Mouse (Mus musculus): ENCODE measurements at regions not wholly inside any gene's neighbourhood (a gene's known extent, or its start where the extent isn't known, plus 50 kb on each side); places are given as distances from the start of the nearest gene placed in this dataset.

DNA sequence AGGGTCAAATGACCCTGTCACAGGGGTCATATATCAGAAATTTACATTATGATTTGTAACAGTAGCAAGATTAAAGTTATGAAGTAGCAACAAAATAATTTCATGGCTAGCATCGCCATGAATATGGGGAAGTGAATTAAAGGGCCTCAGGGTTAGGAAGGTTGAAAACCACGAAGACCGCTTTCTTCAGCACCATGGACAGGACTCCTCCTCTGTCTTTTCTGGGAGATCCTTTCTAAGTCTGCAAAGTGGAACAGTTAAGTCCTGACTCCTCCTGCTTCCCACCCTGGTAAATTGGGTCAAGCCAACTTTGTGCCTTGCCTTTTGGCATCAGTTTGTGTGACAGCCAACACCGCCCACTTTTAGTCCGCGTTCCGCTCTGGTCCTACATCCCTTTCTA is 275.7 kb downstream of the Atp23 start:
- WGBS = 52% methylated on average over 7 of the region's 7 CpGs
- Histone ChIP-seq H3K4me1 (ENCODE audit: control insufficient read depth in 2 of 2, insufficient read depth in 2 of 2, low read length in 2 of 2) (no peaks in the 10 kb centered on the region), H3K9ac (ENCODE audit: low read length) (no peak overlapping the region), H3K36me3 (ENCODE audit: control insufficient read depth, insufficient read depth, low read length) (no peaks in the 10 kb centered on the region), H3K9me3 (ENCODE audit: control insufficient read depth, low read length) (no peaks in the 10 kb centered on the region), H3K27ac (replicated peaks in 1 of 2; ENCODE audit: control insufficient read depth in 1 of 2, insufficient read depth in 1 of 2, low read depth in 2 of 2, low read length in 2 of 2) (no peak overlapping the region), H3K27me3 (ENCODE audit: control insufficient read depth, insufficient read depth, low read length) (no peaks in the 10 kb centered on the region), H3K4me2 (ENCODE audit: low read length) (no peak overlapping the region), H3K4me3 (ENCODE audit: control insufficient read depth in 1 of 2, insufficient read depth in 1 of 2, low read depth in 1 of 2, low read length in 2 of 2) (no peak overlapping the region)
- ATAC-seq (ENCODE audit: insufficient number of reproducible peaks, insufficient read depth, low FRiP score, low read depth) = no peak

DNA sequence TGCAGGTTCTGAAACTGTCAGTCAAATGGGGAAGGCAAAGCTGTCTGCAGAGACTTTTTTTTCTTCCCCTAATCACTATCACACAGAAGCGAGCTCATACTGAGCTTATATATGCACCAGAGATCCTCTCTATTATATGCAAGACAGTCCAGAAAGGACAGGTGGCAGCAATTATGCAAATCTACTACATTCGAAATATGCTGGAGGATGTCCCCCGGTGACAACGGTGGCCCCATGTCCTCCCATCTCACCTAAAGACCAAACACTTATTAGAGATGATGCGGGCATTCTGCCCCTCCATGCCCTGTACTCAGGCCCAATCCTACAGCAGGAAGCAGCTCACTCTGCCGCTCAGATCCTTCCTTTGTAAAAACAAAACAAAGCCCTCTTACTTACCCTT is 280.4 kb downstream of the Atp23 start:
- ATAC-seq (ENCODE audit: insufficient number of reproducible peaks, insufficient read depth, low FRiP score, low read depth) = no peak
- no peak overlapping the region for H3K4me2 ChIP-seq (ENCODE audit: low read length)
- H3K36me3 ChIP-seq (ENCODE audit: control insufficient read depth, insufficient read depth, low read length) = no peaks in the 10 kb centered on the region
- WGBS = 74% methylated on average over 6 of the region's 6 CpGs
- H3K4me1 ChIP-seq (ENCODE audit: control insufficient read depth in 2 of 2, insufficient read depth in 2 of 2, low read length in 2 of 2) = no peaks in the 10 kb centered on the region
- H3K9me3 ChIP-seq (ENCODE audit: control insufficient read depth, low read length) = no peaks in the 10 kb centered on the region
- no peak overlapping the region for H3K9ac ChIP-seq (ENCODE audit: low read length)
- H3K27me3 ChIP-seq (ENCODE audit: control insufficient read depth, insufficient read depth, low read length) = no peaks in the 10 kb centered on the region
- H3K4me3 ChIP-seq (ENCODE audit: control insufficient read depth in 1 of 2, insufficient read depth in 1 of 2, low read depth in 1 of 2, low read length in 2 of 2) = no peak overlapping the region
- H3K27ac ChIP-seq (replicated peaks in 1 of 2; ENCODE audit: control insufficient read depth in 1 of 2, insufficient read depth in 1 of 2, low read depth in 2 of 2, low read length in 2 of 2) = no peak overlapping the region

DNA sequence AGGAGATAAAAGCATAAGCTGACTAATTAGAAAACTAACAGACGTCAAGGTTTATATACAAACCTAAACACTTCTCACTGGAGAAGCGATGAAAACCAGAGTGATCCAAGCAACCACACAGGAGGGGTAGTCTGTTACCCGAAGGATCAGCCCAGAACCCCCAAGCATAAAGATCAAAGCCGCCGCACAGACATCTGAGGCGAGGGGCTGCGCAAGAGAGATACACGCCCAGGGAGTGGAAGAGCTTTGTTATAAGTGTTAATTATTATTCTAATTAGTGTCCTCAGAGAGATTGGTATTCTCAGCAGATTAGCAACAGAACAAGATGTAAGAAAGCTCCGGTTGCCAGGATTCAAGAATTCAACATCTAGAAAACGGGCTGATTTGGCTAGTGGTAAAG is 281.2 kb downstream of the Atp23 start:
- no peak for ATAC-seq (ENCODE audit: insufficient number of reproducible peaks, insufficient read depth, low FRiP score, low read depth)
- no peak overlapping the region for H3K27ac ChIP-seq (replicated peaks in 1 of 2; ENCODE audit: control insufficient read depth in 1 of 2, insufficient read depth in 1 of 2, low read depth in 2 of 2, low read length in 2 of 2)
- no peaks in the 10 kb centered on the region for H3K9me3 ChIP-seq (ENCODE audit: control insufficient read depth, low read length)
- H3K9ac ChIP-seq (ENCODE audit: low read length) = no peak overlapping the region
- no peak overlapping the region for H3K4me3 ChIP-seq (ENCODE audit: control insufficient read depth in 1 of 2, insufficient read depth in 1 of 2, low read depth in 1 of 2, low read length in 2 of 2)
- WGBS = 39% methylated on average over 10 of the region's 10 CpGs
- H3K36me3 ChIP-seq (ENCODE audit: control insufficient read depth, insufficient read depth, low read length) = no peaks in the 10 kb centered on the region
- H3K4me2 ChIP-seq (ENCODE audit: low read length) = no peak overlapping the region
- no peaks in the 10 kb centered on the region for H3K4me1 ChIP-seq (ENCODE audit: control insufficient read depth in 2 of 2, insufficient read depth in 2 of 2, low read length in 2 of 2)
- H3K27me3 ChIP-seq (ENCODE audit: control insufficient read depth, insufficient read depth, low read length) = no peaks in the 10 kb centered on the region

DNA sequence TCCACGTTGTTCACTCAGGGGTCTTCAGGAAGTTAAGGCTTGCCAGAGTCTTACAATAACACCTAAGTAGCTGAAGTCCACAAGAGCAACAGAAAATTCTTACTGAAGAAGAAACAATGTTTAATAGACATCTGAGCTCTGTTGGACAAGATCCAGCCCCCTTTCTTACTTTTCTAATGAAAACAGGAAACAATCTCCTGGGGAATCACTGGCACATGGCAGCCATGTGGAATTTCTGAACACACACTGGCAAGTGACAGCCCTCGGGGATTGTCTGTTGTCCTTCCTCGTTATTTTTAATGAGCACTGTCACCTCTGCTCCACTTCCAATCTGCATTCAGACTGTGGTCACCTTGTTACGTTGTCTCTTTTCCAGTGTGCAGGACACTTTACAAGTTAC is 288.9 kb downstream of the Atp23 start:
- H3K4me1 ChIP-seq (ENCODE audit: control insufficient read depth in 2 of 2, insufficient read depth in 2 of 2, low read length in 2 of 2) = no peaks in the 10 kb centered on the region
- no peaks in the 10 kb centered on the region for H3K36me3 ChIP-seq (ENCODE audit: control insufficient read depth, insufficient read depth, low read length)
- 67% methylated on average over 4 of the region's 4 CpGs for WGBS
- ATAC-seq (ENCODE audit: insufficient number of reproducible peaks, insufficient read depth, low FRiP score, low read depth) = no peak
- H3K27ac ChIP-seq (replicated peaks in 1 of 2; ENCODE audit: control insufficient read depth in 1 of 2, insufficient read depth in 1 of 2, low read depth in 2 of 2, low read length in 2 of 2) = no peak overlapping the region
- no peak overlapping the region for H3K9ac ChIP-seq (ENCODE audit: low read length)
- peaks cover 7% of the 10 kb centered on the region; the same call in 1 of the 2 replicates for H3K9me3 ChIP-seq (ENCODE audit: control insufficient read depth, low read length)
- H3K4me3 ChIP-seq (ENCODE audit: control insufficient read depth in 1 of 2, insufficient read depth in 1 of 2, low read depth in 1 of 2, low read length in 2 of 2) = no peak overlapping the region
- no peak overlapping the region for H3K4me2 ChIP-seq (ENCODE audit: low read length)
- H3K27me3 ChIP-seq (ENCODE audit: control insufficient read depth, insufficient read depth, low read length) = no peaks in the 10 kb centered on the region

DNA sequence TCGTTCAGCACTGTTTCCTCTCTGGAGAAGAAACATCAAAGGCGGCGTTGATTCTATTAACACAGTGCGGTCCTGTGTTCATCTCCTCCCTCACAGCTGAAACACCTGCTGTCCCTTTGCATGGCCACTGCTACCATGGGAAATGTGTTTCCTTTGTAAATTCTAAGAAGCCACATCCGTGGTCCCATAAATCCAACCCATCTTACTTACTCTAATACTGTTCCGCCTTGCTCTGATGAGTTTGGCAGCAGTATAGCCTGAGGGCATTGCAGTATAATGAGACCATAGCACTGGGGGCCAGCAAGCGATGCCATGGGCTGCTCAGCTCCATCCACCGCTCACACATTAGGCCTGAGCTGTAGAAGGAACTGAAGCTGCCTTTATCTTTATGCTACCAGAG is 290.6 kb downstream of the Atp23 start:
- no peaks in the 10 kb centered on the region for H3K36me3 ChIP-seq (ENCODE audit: control insufficient read depth, insufficient read depth, low read length)
- no peak overlapping the region for H3K27ac ChIP-seq (replicated peaks in 1 of 2; ENCODE audit: control insufficient read depth in 1 of 2, insufficient read depth in 1 of 2, low read depth in 2 of 2, low read length in 2 of 2)
- H3K27me3 ChIP-seq (ENCODE audit: control insufficient read depth, insufficient read depth, low read length) = no peaks in the 10 kb centered on the region
- H3K4me3 ChIP-seq (ENCODE audit: control insufficient read depth in 1 of 2, insufficient read depth in 1 of 2, low read depth in 1 of 2, low read length in 2 of 2) = no peak overlapping the region
- H3K9ac ChIP-seq (ENCODE audit: low read length) = no peak overlapping the region
- WGBS = 85% methylated on average over 8 of the region's 8 CpGs
- H3K9me3 ChIP-seq (ENCODE audit: control insufficient read depth, low read length) = peaks cover 7% of the 10 kb centered on the region; the same call in 1 of the 2 replicates
- H3K4me2 ChIP-seq (ENCODE audit: low read length) = no peak overlapping the region
- ATAC-seq (ENCODE audit: insufficient number of reproducible peaks, insufficient read depth, low FRiP score, low read depth) = no peak
- no peaks in the 10 kb centered on the region for H3K4me1 ChIP-seq (ENCODE audit: control insufficient read depth in 2 of 2, insufficient read depth in 2 of 2, low read length in 2 of 2)

DNA sequence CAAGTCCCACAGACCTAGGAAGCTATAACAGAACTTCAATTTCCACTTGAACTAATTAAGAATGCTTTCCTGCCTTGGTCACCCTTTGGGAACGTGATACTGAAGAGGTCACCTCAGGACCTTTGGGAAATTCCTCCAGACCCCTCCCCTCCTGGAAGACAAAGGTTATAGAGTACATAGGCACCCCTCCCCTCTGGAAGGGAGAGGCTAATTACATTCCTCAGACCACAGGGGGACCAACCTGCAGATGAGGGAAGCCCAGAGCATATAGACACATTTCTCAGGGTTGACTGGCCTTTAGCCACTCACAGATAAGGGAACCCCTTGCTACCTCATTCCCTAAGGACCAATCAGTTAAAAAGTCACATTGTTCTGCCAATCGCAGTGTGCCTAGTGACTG is 301.5 kb downstream of the Atp23 start:
- Histone ChIP-seq H3K4me2 (ENCODE audit: low read length) (no peak overlapping the region), H3K36me3 (ENCODE audit: control insufficient read depth, insufficient read depth, low read length) (no peaks in the 10 kb centered on the region), H3K4me1 (ENCODE audit: control insufficient read depth in 2 of 2, insufficient read depth in 2 of 2, low read length in 2 of 2) (no peaks in the 10 kb centered on the region), H3K9ac (ENCODE audit: low read length) (no peak overlapping the region), H3K27ac (replicated peaks in 1 of 2; ENCODE audit: control insufficient read depth in 1 of 2, insufficient read depth in 1 of 2, low read depth in 2 of 2, low read length in 2 of 2) (no peak overlapping the region), H3K4me3 (ENCODE audit: control insufficient read depth in 1 of 2, insufficient read depth in 1 of 2, low read depth in 1 of 2, low read length in 2 of 2) (no peak overlapping the region), H3K27me3 (ENCODE audit: control insufficient read depth, insufficient read depth, low read length) (no peaks in the 10 kb centered on the region), H3K9me3 (ENCODE audit: control insufficient read depth, low read length) (peaks cover 12% of the 10 kb centered on the region; the same call in 1 of the 2 replicates)
- ATAC-seq (ENCODE audit: insufficient number of reproducible peaks, insufficient read depth, low FRiP score, low read depth) = no peak
- 77% methylated on average over 2 of the region's 2 CpGs for WGBS

DNA sequence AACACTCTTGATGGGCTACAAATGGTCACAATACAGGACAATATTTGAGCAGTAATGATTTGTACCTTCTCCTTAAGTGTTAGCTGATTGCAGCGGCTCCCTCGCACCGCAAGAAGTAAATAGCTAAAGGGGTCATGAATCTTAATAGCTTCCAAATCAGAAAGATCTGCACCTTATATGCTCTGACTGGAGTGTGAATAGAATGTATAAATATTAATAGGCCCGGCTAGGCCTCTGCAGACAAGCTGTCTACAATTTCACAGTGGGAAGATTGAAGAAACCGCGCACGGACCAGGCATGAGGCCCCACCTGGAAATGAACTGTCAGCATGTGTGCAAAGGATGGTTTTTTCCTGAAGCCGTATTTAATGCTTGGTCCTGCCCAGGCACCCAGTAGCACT is 333.0 kb downstream of the Atp23 start:
- no peak overlapping the region for H3K9ac ChIP-seq (ENCODE audit: low read length)
- no peaks in the 10 kb centered on the region for H3K27me3 ChIP-seq (ENCODE audit: control insufficient read depth, insufficient read depth, low read length)
- H3K9me3 ChIP-seq (ENCODE audit: control insufficient read depth, low read length) = no peaks in the 10 kb centered on the region
- no peaks in the 10 kb centered on the region for H3K36me3 ChIP-seq (ENCODE audit: control insufficient read depth, insufficient read depth, low read length)
- ATAC-seq (ENCODE audit: insufficient number of reproducible peaks, insufficient read depth, low FRiP score, low read depth) = no peak
- H3K4me2 ChIP-seq (ENCODE audit: low read length) = no peak overlapping the region
- 88% methylated on average over 8 of the region's 8 CpGs for WGBS
- no peak overlapping the region for H3K27ac ChIP-seq (replicated peaks in 1 of 2; ENCODE audit: control insufficient read depth in 1 of 2, insufficient read depth in 1 of 2, low read depth in 2 of 2, low read length in 2 of 2)
- H3K4me1 ChIP-seq (ENCODE audit: control insufficient read depth in 2 of 2, insufficient read depth in 2 of 2, low read length in 2 of 2) = no peaks in the 10 kb centered on the region
- H3K4me3 ChIP-seq (ENCODE audit: control insufficient read depth in 1 of 2, insufficient read depth in 1 of 2, low read depth in 1 of 2, low read length in 2 of 2) = no peak overlapping the region

DNA sequence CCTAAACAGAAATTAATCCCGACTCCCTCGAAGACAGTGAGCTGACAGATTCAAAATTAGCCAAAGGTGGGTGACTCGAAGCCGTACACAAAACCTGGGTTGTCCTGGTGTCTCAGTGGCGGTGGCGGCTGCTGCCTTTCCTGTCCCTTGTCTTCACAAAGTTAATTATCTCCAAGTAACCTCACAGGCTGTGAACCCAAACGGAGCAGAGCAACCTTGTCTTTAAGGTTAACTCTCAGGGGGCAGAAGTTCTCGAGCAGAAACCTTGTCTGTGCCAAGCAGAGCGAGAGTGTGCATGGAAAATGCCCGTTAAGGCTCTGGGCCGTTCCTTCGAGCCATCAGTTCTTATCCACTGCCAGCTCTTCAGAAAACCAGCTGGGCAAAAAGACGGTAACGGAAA is 335.8 kb downstream of the Atp23 start:
- Histone ChIP-seq H3K9me3 (ENCODE audit: control insufficient read depth, low read length) (no peaks in the 10 kb centered on the region), H3K9ac (ENCODE audit: low read length) (no peak overlapping the region), H3K36me3 (ENCODE audit: control insufficient read depth, insufficient read depth, low read length) (no peaks in the 10 kb centered on the region), H3K4me1 (ENCODE audit: control insufficient read depth in 2 of 2, insufficient read depth in 2 of 2, low read length in 2 of 2) (no peaks in the 10 kb centered on the region), H3K27me3 (ENCODE audit: control insufficient read depth, insufficient read depth, low read length) (no peaks in the 10 kb centered on the region), H3K27ac (replicated peaks in 1 of 2; ENCODE audit: control insufficient read depth in 1 of 2, insufficient read depth in 1 of 2, low read depth in 2 of 2, low read length in 2 of 2) (no peak overlapping the region), H3K4me2 (ENCODE audit: low read length) (no peak overlapping the region), H3K4me3 (ENCODE audit: control insufficient read depth in 1 of 2, insufficient read depth in 1 of 2, low read depth in 1 of 2, low read length in 2 of 2) (no peak overlapping the region)
- no peak for ATAC-seq (ENCODE audit: insufficient number of reproducible peaks, insufficient read depth, low FRiP score, low read depth)
- WGBS = 78% methylated on average over 14 of the region's 14 CpGs

All from heart, embryonic 14.5 days (tissue).